Mouse (Mus musculus) gastrocnemius, adult 2 months (tissue): ENCODE data around the gene Dync1li2. TPM values are rescaled to one million over a fixed set of nuclear protein-coding genes. Genes with fewer than 3 reads are reported as not detected.

Experiments
- DNase-seq: peaks from one replicate; pipeline ENCODE4 v3.0.0; 2022
- H3K27ac ChIP-seq: fragments of 200-600 bp; 2 replicates; pipeline ENCODE4 v1.8.1; 2022; ENCODE audit warnings: mild to moderate bottlenecking
- H3K4me3 ChIP-seq: fragments of 200-600 bp; 2 replicates; pipeline ENCODE4 v1.8.1; 2022; ENCODE audit warnings: mild to moderate bottlenecking, moderate library complexity
- CTCF ChIP-seq: fragments of 200-600 bp; IDR thresholded peaks from 2 replicates; pipeline ENCODE4 v1.8.1; 2022; ENCODE audit warnings: antibody characterized with exemption, mild to moderate bottlenecking, moderate library complexity
- intact Hi-C: fragments of 180-260 bp; cut with DNase I; formaldehyde crosslinking; loops from one replicate; pipeline ENCODE4 v1.15.1; 2025
- long read RNA-seq, 2 experiments: library from polyadenylated mRNA; stranded (forward); transcript quantifications; one replicate each; pipeline ENCODE4 v2.0.0; 2021
- total RNA-seq, 2 experiments: library from RNA; stranded (reverse); gene quantifications; 2 replicates each; pipeline ENCODE4 v1.2.3; 2021

Gene Dync1li2
- 100 to 1,000 TPM in 1 of 2 experiments, 10 to 100 TPM in 1; 99.8 to 100 TPM for total RNA-seq
- long read RNA-seq, experiment 1, full-length matches to known transcripts = 51 of 72 reads
- long read RNA-seq, experiment 1, partial matches to known transcripts = 9 of 72 reads
- long read RNA-seq, experiment 1, other reads (novel, unspliced or antisense) = 12 of 72 reads
- long read RNA-seq, experiment 2, full-length matches to known transcripts = 40 of 58 reads
- long read RNA-seq, experiment 2, partial matches to known transcripts = 5 of 58 reads
- long read RNA-seq, experiment 2, other reads (novel, unspliced or antisense) = 13 of 58 reads

DNA sequence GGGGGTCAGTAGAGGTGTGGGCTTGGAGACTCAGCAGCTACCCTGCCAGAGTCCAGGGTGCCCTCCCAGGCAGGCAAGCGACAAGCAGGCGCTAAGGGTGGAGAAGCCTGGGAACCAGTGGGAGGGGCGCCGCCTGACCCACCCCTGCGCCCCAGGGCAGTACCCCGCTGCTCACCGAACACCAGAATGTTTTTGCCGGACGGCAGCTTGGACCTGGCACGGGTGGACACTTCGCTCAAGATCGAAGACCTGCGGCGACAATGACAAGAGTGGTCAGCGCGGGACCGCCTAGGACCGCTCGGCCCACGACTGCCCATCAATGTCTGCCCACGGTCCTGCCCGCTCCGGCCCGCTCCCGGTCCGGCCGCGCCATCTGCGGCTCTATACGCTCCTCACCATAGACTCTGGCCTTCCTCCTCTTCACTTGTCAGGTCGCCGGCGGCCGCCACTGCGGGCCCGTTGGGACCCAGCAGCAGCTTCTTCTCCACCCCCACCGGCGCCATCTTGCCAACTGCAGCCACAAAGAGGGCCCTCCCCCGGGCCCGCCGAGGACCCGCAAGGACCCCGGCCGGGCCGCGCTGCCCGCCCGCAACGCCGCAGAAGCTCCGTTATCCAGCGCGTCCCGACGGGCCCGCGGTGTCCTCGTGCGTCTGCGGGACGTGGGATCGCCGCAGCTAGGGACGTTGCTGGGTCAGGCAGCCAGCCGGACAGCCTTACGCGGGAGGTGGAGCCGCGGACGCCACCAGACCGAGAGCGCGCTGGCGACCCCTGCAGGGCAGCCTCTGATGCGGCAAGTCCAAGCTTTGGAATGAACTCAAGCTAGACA, at the start of gene Dync1li2:
TSS of gene Dync1li2 (minus strand) at position 749 of the 826 bp plus-strand sequence.
- TF ChIP-seq CTCF = peak; percentile 94
- intact Hi-C loops = loop anchor here (1.0 to 5.0 kb wide), 2 partner anchors 80 to 98 kb away; no protein-coding TSS in a partner anchor
- Histone ChIP-seq H3K27ac (peak within 1 kb of the TSS; percentile 96), H3K4me3 (peak within 1 kb of the TSS; percentile 92)
- DNase-seq = peak; percentile 95

DNA sequence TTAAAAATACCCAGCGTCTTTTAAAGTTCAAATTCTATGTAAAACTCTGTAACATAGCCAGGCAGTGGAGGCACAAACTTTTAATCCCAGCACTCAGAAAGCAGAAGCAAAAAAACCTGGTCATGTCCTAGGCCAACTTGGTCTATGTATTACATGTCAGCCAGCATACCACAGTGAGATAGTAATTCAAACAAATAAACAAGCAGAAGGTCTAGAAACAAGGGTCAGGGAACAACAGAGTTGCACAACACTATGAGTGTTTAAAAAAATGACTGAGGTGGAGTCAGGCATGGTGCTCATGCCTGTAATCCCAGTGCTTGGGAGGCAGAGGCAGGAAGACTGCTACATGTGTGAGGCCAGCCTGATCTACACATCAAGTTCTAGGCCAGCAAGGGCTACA, 36.2 kb upstream of the Dync1li2 start:
- Histone ChIP-seq H3K27ac (no peak overlapping the region), H3K4me3 (no peak overlapping the region)
- no peak for DNase-seq
- TF ChIP-seq CTCF = no peak
- intact Hi-C loops = no loop called here

DNA sequence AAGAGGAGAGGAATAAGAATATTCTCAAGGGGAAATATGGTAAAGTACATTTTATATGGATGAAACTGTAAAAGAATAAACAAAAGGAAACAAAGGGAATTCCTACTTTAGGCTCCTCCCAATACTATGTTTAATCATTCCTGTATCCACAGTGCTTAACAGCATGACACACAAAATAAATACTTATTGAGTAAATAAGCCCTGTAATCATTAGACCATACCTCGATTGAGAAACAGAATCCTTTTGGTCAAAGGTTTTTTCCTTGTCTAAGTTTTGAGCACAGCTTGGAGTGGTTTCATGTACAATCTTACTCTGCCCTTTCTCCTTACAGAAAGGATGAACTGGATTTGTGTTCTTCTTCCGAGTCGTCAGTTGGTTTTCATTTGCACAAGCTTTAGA, 29.6 kb upstream of the Dync1li2 start:
- H3K27ac ChIP-seq = no peak overlapping the region
- intact Hi-C loops = no loop called here
- no peak for TF ChIP-seq CTCF
- no peak overlapping the region for H3K4me3 ChIP-seq
- no peak for DNase-seq

DNA sequence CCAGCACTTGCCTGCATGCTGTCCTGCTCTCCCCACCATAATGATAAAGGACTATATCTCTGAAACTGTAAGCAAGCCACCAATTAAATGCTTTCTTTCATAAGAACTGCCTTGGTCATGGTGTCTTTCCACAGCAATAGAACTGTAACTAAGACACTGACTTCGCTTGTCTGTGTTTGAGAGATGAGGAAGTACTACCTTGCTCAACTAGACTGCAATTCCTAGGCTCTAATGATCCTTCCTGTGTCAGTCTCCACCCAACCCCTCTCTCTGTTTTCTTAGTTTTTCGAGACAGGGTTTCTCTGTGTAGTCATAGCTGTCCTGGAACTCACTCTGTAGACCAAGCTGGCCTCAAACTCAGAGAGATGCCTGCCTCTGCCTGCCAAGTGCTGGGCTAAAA, 24.6 kb upstream of the Dync1li2 start:
- DNase-seq = no peak
- intact Hi-C loops = no loop called here
- H3K4me3 ChIP-seq = no peak overlapping the region
- H3K27ac ChIP-seq = no peak overlapping the region
- TF ChIP-seq CTCF = no peak

DNA sequence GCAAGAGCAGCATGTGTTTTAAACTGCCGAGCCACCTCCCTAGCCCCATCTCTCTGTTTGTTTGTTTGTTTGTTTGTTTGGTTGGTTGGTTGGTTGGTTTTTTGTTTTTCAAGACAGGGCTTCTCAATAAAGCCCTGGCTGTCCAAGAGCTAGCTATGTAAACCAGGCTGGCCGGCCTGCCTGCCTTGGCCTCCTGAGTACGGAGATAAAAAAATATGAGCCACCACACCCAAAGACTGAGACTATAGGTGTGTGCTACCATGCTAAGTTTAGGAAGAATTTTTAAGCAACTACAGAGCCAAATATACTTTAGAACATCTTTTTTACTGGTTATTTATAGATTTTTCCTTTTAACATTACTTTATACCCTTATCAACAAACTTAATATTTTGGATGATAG, 9.3 kb upstream of the Dync1li2 start:
- intact Hi-C loops = no loop called here
- no peak for DNase-seq
- Histone ChIP-seq H3K4me3 (no peak overlapping the region), H3K27ac (no peak overlapping the region)
- no peak for TF ChIP-seq CTCF

DNA sequence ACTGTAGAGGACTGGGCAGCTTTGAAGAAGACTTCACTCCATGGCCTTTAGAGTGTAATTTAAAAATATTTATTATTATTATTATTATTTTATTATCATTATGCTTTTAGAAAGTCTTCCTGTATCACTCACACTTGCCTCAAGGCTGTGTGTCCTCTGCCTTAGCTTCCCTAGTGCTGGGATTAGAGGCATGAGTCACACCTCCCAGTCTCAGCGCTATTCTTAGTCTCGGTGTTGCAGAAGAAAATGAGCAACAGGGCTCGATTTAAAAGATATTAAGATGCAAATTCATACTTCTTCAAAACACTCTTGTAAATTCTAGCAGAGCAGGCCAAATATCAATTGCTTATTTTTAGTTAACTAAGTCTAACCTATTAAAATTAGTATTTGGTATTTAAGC, 5.9 kb upstream of the Dync1li2 start:
- TF ChIP-seq CTCF = no peak
- no peak for DNase-seq
- intact Hi-C loops = no loop called here
- Histone ChIP-seq H3K4me3 (no peak overlapping the region), H3K27ac (no peak overlapping the region)

DNA sequence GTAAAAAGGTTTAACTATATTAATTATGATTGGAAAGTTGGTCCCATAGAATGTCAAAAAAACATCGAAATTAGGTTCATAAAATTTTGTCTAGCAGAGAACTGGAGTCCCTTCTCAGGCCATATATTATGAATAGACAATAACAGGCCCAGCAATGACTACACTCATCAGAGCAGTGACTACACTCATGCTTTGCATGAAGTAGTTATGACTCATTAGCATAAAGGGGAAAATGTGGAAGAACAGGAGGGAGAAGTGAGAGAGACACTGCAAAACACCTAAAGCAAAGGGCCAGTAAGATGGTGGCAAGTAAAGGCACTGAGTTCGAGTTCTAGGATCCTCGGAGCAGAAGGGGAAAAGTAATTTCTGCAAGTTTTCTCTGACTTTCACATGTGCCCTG, 3.2 kb upstream of the Dync1li2 start:
- intact Hi-C loops = no loop called here
- no peak for TF ChIP-seq CTCF
- DNase-seq = no peak
- Histone ChIP-seq H3K4me3 (no peak overlapping the region), H3K27ac (no peak overlapping the region)

DNA sequence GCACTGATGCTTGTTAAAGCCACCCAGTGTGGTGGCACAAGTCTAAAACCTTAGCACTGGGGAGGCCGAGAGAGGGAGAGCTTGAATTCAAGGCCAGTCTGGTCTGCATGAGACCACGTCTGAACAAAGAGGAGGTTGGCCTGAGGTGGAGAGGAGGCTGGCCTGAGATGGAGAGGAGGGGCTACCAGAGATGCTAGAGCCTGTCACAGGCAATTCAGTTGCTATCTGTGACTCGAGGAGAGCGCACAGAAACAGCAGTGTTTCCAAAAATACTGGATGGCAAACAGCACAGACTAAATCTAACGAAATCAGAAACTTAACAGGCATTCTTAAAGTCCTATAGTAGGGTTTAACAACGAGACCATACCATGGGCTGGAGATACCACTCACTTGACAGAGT, 2.4 kb upstream of the Dync1li2 start:
- Histone ChIP-seq H3K27ac (no peak overlapping the region), H3K4me3 (no peak overlapping the region)
- no peak for DNase-seq
- no peak for TF ChIP-seq CTCF
- intact Hi-C loops = no loop called here

DNA sequence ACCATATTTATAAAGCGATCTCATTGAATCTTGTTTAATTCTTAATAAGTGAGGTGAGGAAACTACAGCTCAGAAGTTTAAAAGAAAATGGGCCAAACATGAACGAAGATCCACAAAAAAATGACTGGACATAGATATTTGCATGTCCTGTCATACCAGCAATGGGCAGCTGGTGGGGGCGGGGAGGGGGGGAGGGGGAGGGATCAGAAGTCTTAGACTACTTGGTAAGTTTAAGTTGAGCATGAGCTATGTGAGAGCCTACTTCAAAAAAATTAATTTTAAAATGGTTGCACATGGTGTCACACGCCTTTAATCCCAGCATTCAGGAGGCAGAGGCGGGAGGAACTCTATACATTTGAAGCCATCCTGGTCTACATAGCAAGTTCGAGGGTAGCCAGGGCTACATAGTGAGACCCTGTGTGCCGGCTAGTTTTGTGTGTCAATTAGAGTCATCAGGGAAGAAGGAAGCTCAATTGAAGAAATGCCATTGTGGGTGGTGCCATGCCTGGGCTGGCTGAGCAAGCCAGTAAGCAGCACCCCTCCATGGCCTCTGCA, 355 bp upstream of the Dync1li2 start:
- intact Hi-C loops = loop anchor here (5.0 kb wide), 1 partner anchor 81 kb away; no protein-coding TSS in a partner anchor
- peak overlapping the region; percentile 96 for H3K27ac ChIP-seq
- no peak for DNase-seq
- TF ChIP-seq CTCF = no peak
- peak overlapping the region; percentile 92 for H3K4me3 ChIP-seq

DNA sequence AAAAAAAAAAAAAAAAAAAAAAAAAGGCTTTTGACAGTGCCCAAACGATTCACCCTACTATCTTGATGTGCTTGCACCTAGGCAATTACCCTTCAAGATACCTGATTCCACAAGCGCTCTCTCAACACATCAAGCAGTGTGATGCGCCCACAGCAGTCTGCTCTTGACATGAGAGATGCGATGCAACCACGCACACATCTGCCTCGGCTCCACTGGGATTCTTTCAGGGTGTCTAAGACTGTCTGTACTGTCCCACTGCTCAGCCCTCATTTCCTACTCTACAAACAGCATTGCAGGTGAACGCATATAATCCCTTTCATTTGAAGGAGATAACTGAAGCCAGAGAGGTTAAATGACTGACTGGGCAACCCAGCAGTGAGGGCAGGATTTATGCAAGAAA, 1.2 kb downstream of the Dync1li2 start:
- TF ChIP-seq CTCF = no peak
- no peak for DNase-seq
- intact Hi-C loops = loop anchor here (1.0 to 5.0 kb wide), 2 partner anchors 79 to 97 kb away; no protein-coding TSS in a partner anchor
- Histone ChIP-seq H3K4me3 (peak overlapping the region; percentile 92), H3K27ac (peak overlapping the region; percentile 96)

DNA sequence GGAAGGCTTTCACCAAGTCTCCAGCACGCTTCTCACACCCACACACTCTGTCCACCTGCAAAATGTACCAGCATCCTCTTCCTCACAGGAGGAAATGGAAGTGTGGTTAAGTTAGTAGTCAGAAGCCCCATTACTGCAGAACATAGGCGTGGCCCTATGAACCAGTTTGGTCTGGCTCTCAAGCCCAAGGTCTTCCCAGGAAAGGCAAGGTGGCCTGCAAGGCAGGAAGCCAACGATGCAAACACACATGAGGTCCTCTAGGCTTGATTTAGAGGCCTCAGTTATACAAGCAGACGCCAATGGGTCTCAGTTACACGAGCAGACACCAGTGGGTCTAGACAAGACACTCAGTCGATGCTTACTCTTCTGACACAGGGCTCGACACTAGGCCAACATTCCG, 3.4 kb downstream of the Dync1li2 start:
- no peak for TF ChIP-seq CTCF
- intact Hi-C loops = loop anchor here (5.0 kb wide), 2 partner anchors 133 to 187 kb away; partner anchors contain the start of gene Cklf
- DNase-seq = no peak
- Histone ChIP-seq H3K27ac (no peak overlapping the region), H3K4me3 (no peak overlapping the region)

DNA sequence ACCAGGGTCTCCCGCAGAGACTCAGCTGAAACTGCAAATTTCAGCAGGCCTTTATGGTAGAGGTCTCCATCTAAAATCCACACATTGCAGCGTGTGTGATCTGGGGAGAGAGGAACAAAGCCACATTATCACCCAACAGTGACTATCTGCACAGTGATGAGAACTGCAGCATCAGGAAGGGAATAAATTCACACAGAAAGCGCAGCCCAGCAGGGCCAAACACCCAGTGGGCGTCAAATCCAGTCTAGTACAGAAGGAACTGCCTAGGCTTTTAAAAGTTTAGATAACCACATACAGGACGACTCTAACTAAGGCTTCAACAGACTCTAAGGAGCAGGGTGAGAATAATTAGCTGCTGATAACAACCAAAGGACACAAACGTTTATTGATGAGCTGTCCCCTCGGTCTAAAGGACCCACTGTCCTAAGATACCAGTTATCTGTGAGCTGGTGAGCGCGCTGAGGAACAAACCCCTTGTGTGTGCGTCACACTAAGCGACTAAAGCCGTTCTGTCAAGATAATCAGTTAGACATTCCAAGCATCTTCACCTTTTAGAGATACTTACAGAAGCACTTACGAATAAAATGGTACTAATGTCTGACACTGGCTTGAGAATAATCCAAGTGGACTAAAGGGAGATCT, 5.2 kb downstream of the Dync1li2 start:
- Histone ChIP-seq H3K27ac (peak overlapping the region; percentile 81; the same call in 1 of the 2 replicates), H3K4me3 (no peak overlapping the region)
- intact Hi-C loops = loop anchor here (5.0 kb wide), 2 partner anchors 135 to 185 kb away; partner anchors contain the start of gene Cklf
- DNase-seq = no peak
- no peak for TF ChIP-seq CTCF

DNA sequence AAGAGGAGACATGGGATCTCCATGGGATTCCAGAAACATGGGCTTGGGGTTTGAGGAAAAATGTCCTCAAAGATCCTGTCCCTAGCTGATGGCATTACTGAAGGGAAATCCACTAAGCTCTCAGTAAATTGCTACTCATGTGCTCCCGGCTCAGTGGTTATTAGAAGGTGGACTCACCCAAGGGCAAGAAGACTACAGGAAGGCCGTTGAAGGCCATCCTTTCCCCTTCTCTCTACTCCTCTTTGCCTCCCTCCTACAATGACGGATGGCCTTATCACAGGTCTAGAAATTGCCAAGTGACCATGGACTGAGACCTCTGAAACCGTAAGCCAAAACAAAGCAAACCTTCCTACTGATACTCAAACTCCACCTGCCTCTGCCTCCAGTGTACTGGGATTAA, 6.3 kb downstream of the Dync1li2 start:
- DNase-seq = no peak
- peak overlapping the region; percentile 81 for H3K27ac ChIP-seq
- intact Hi-C loops = loop anchor here (5.0 kb wide), 2 partner anchors 136 to 184 kb away; partner anchors contain the start of gene Cklf
- no peak for TF ChIP-seq CTCF
- H3K4me3 ChIP-seq = peak overlapping the region; percentile 53
